In the genomic region with DNA sequence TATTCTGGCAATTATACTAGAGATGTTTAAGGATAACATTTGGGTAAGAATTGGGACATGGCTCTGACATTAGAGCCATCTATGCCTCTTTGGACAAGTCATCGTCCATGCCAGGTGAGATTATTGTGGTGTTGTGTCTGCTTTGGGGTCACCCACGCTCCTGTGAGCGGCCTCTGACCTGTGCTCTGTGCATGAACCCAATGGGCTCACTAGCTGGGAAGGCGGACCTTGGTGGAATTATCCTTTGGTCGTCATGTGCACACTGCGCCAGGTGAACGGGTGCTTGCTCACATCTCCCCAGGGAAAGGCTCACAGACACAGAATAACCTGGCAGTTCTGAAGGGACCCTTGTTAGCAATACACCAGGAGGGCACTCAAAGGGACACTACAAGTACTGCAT, we compare ENCODE assay signal across 35 mouse cellular contexts. TPM values are rescaled to one million over a fixed set of nuclear protein-coding genes. Genes with fewer than 3 reads are reported as not detected.
"Had no signal": no experiment of that assay in that cellular context is flagged by ENCODE, and none has a peak within 500 bp of the region (broad histone marks: within the 10 kb centered on the region; RNA-seq: fewer than 3 reads in every experiment).

No protein-coding gene starts in this region.

RNA-seq across cellular contexts. Expression of gene Gpr12, which starts 14.2 kb away (rescaled TPM):
- total RNA-seq: gastrocnemius, adult 18-20 months; gastrocnemius, adult 8-10 months; gastrocnemius, postnatal 14 days; gastrocnemius, postnatal 36 days; heart, adult 2 months; heart, postnatal 14 days; heart, postnatal 36 days; hematopoietic stem cell, adult 5-6 weeks had no signal
- polyA plus RNA-seq: gonadal fat pad, adult 2 months; heart, embryonic 11.5 days; heart, embryonic 13.5 days; heart, embryonic 15.5 days; heart, postnatal 0 days; intestine, embryonic 16.5 days; large intestine, adult 2 months had no signal

RNA-seq across cellular contexts. Expression of gene Gm3415, which starts 43.3 kb away (rescaled TPM):
- total RNA-seq: gastrocnemius, adult 18-20 months; gastrocnemius, adult 8-10 months; gastrocnemius, postnatal 14 days; gastrocnemius, postnatal 36 days; heart, adult 2 months; heart, postnatal 14 days; heart, postnatal 36 days; hematopoietic stem cell, adult 5-6 weeks; hindbrain, postnatal 0 days; layer of hippocampus, adult 18-20 months; layer of hippocampus, adult 8-10 months; layer of hippocampus, postnatal 14 days; layer of hippocampus, postnatal 36 days; left cerebral cortex, adult 18-20 months; left cerebral cortex, adult 8-10 months; left cerebral cortex, postnatal 10 days; left cerebral cortex, postnatal 25 days; left cerebral cortex, postnatal 4 days had no signal
- polyA plus RNA-seq: forebrain, embryonic 15.5 days; gonadal fat pad, adult 2 months; heart, adult 2 months; heart, embryonic 11.5 days; heart, embryonic 13.5 days; heart, embryonic 15.5 days; heart, postnatal 0 days; hindbrain, embryonic 11.5 days; hindbrain, embryonic 13.5 days; hindbrain, embryonic 15.5 days; hindbrain, postnatal 0 days; intestine, embryonic 14.5 days; intestine, embryonic 16.5 days; kidney, adult 2 months; kidney, embryonic 15.5 days; kidney, postnatal 0 days; large intestine, adult 2 months; limb, embryonic 11.5 days; limb, embryonic 13.5 days had no signal
